In genomic region chr19:4720671-4721244, GRCm38 (mm10) we compare ENCODE assay signal across 8 mouse cellular contexts. TPM values are rescaled to one million over a fixed set of nuclear protein-coding genes. Genes with fewer than 3 reads are reported as not detected.
DNase-seq lines count a peak whose midpoint lies in the region; ATAC-seq and TF ChIP-seq lines count a peak whose summit lies in the region.
"Had no signal": no experiment of that assay in that cellular context is flagged by ENCODE, and none has a peak within 500 bp of the region (broad histone marks: within the 10 kb centered on the region; RNA-seq: fewer than 3 reads in every experiment).

No protein-coding gene starts in this region.

- WGBS in midbrain, embryonic 10.5 days, result 18% methylated on average over 11 of the region's 11 CpGs
- WGBS in midbrain, embryonic 14.5 days, result 24% methylated on average over 11 of the region's 11 CpGs
- 18% methylated on average over 11 of the region's 11 CpGs for WGBS in intestine, postnatal 0 days
- WGBS in liver, embryonic 16.5 days (ENCODE audit: insufficient replicate concordance), result 22% methylated on average over 11 of the region's 11 CpGs
- WGBS in midbrain, embryonic 16.5 days, result 18% methylated on average over 11 of the region's 11 CpGs

- ATAC-seq in midbrain, embryonic 14.5 days (ENCODE audit: low FRiP score, low TSS enrichment), result no peak
- peak; percentile 86 for ATAC-seq in intestine, postnatal 0 days
- peak; percentile 61; the same call in 1 of the 2 replicates for ATAC-seq in liver, embryonic 16.5 days (ENCODE audit: low read depth)
- ATAC-seq in midbrain, embryonic 16.5 days, result no peak

- H3K4me2 ChIP-seq in midbrain, embryonic 14.5 days (ENCODE audit: low read length), result no peak overlapping the region
- peak overlapping the region; percentile 63 for H3K4me2 ChIP-seq in intestine, postnatal 0 days (replicated peaks; ENCODE audit: low read depth)
- H3K4me2 ChIP-seq in liver, embryonic 16.5 days (ENCODE audit: low read depth, low read length), result 0 out of 2 replicates have a peak overlapping the region, but pooled peaks have one; percentile 10
- no peak overlapping the region for H3K4me2 ChIP-seq in midbrain, embryonic 16.5 days (ENCODE audit: low read length)
- H3K4me2 ChIP-seq: liver, embryonic 15.5 days had no signal

- no peak overlapping the region for H3K27ac ChIP-seq in midbrain, embryonic 10.5 days (replicated peaks)
- no peak overlapping the region for H3K27ac ChIP-seq in midbrain, embryonic 14.5 days (replicated peaks; ENCODE audit: low read depth, low read length)
- no peak overlapping the region for H3K27ac ChIP-seq in intestine, postnatal 0 days (ENCODE audit: low read depth, low read length)
- H3K27ac ChIP-seq in liver, embryonic 16.5 days (ENCODE audit: low read length), result no peak overlapping the region
- H3K27ac ChIP-seq in midbrain, embryonic 16.5 days (ENCODE audit: low read length), result no peak overlapping the region
- H3K27ac ChIP-seq: liver, embryonic 15.5 days had no signal

- no peak for DNase-seq in midbrain, embryonic 10.5 days (ENCODE audit: low spot score)
- no peak for DNase-seq in midbrain, embryonic 14.5 days
- peak; percentile 86 for DNase-seq in urinary bladder, postnatal 36 days (ENCODE audit: low spot score in 2 of 2)
- DNase-seq in layer of hippocampus, postnatal 36 days, result no peak

- no peak for TF ChIP-seq CTCF in intestine, postnatal 0 days (IDR thresholded peaks at IDR 0.05; ENCODE audit: low read depth)

- peaks cover 32% of the 10 kb centered on the region for H3K27me3 ChIP-seq in midbrain, embryonic 10.5 days (ENCODE audit: low read depth, poor library complexity, severe bottlenecking)
- H3K27me3 ChIP-seq in midbrain, embryonic 14.5 days (ENCODE audit: control insufficient read depth, insufficient read depth, low read length), result no peaks in the 10 kb centered on the region
- H3K27me3 ChIP-seq in intestine, postnatal 0 days (replicated peaks; ENCODE audit: control insufficient read depth, insufficient read depth, low read length), result no peaks in the 10 kb centered on the region
- no peaks in the 10 kb centered on the region; the same call in none of the 2 replicates for H3K27me3 ChIP-seq in liver, embryonic 16.5 days (ENCODE audit: control insufficient read depth, insufficient read depth, low read depth, low read length)
- no peaks in the 10 kb centered on the region for H3K27me3 ChIP-seq in midbrain, embryonic 16.5 days (ENCODE audit: control insufficient read depth, insufficient read depth, low read depth, low read length)

- H3K4me3 ChIP-seq in midbrain, embryonic 10.5 days, result peak overlapping the region; percentile 1; the same call in 1 of the 2 replicates
- no peak overlapping the region for H3K4me3 ChIP-seq in midbrain, embryonic 14.5 days (replicated peaks; ENCODE audit: low read depth, low read length)
- peak overlapping the region; percentile 21 for H3K4me3 ChIP-seq in intestine, postnatal 0 days (ENCODE audit: low read depth, low read length)
- H3K4me3 ChIP-seq in liver, embryonic 16.5 days (ENCODE audit: low read depth, low read length), result no peak overlapping the region
- H3K4me3 ChIP-seq in midbrain, embryonic 16.5 days (ENCODE audit: low read depth, low read length), result no peak overlapping the region
- H3K4me3 ChIP-seq: liver, embryonic 15.5 days had no signal

- peaks cover 48% of the 10 kb centered on the region for H3K36me3 ChIP-seq in midbrain, embryonic 10.5 days
- H3K36me3 ChIP-seq in midbrain, embryonic 14.5 days (ENCODE audit: control insufficient read depth, insufficient read depth, low read length), result peaks cover 59% of the 10 kb centered on the region
- no peaks in the 10 kb centered on the region for H3K36me3 ChIP-seq in intestine, postnatal 0 days (ENCODE audit: control insufficient read depth, insufficient read depth)
- no peaks in the 10 kb centered on the region for H3K36me3 ChIP-seq in liver, embryonic 16.5 days (ENCODE audit: control insufficient read depth, insufficient read depth)
- peaks cover 16% of the 10 kb centered on the region; the same call in 1 of the 2 replicates for H3K36me3 ChIP-seq in midbrain, embryonic 16.5 days (ENCODE audit: control insufficient read depth, insufficient read depth, low read length)
- H3K36me3 ChIP-seq: liver, embryonic 15.5 days had no signal

- H3K4me1 ChIP-seq in midbrain, embryonic 10.5 days, result peaks cover 29% of the 10 kb centered on the region
- no peaks in the 10 kb centered on the region for H3K4me1 ChIP-seq in midbrain, embryonic 14.5 days (ENCODE audit: control insufficient read depth, insufficient read depth, low read length)
- no peaks in the 10 kb centered on the region for H3K4me1 ChIP-seq in intestine, postnatal 0 days (replicated peaks; ENCODE audit: control insufficient read depth, insufficient read depth, low read length)
- no peaks in the 10 kb centered on the region for H3K4me1 ChIP-seq in liver, embryonic 16.5 days (ENCODE audit: control insufficient read depth, low read depth, low read length)
- H3K4me1 ChIP-seq in midbrain, embryonic 16.5 days (ENCODE audit: control insufficient read depth, insufficient read depth, low read length), result no peaks in the 10 kb centered on the region

- no peak overlapping the region for H3K9ac ChIP-seq in midbrain, embryonic 14.5 days (replicated peaks; ENCODE audit: low read length)
- no peak overlapping the region; the same call in 1 of the 2 replicates for H3K9ac ChIP-seq in intestine, postnatal 0 days (ENCODE audit: low read depth, low read length)
- no peak overlapping the region for H3K9ac ChIP-seq in liver, embryonic 16.5 days (ENCODE audit: low read depth, low read length)
- H3K9ac ChIP-seq in midbrain, embryonic 16.5 days (ENCODE audit: low read depth, low read length), result no peak overlapping the region
- H3K9ac ChIP-seq: liver, embryonic 15.5 days had no signal

- H3K9me3 ChIP-seq in midbrain, embryonic 10.5 days (replicated peaks), result no peaks in the 10 kb centered on the region
- no peaks in the 10 kb centered on the region for H3K9me3 ChIP-seq in midbrain, embryonic 14.5 days (ENCODE audit: control insufficient read depth, low read length)
- no peaks in the 10 kb centered on the region for H3K9me3 ChIP-seq in intestine, postnatal 0 days (ENCODE audit: control insufficient read depth)
- H3K9me3 ChIP-seq in liver, embryonic 16.5 days (replicated peaks; ENCODE audit: control insufficient read depth, low read length), result no peaks in the 10 kb centered on the region
- H3K9me3 ChIP-seq in midbrain, embryonic 16.5 days (replicated peaks; ENCODE audit: control insufficient read depth, low read length, poor library complexity, severe bottlenecking), result no peaks in the 10 kb centered on the region
- H3K9me3 ChIP-seq: liver, embryonic 15.5 days had no signal

RNA-seq across cellular contexts. Expression of gene Sptbn2, which starts 9.8 kb away (rescaled TPM):
- 8.3 and 14.9 TPM in 2 replicates for polyA plus RNA-seq in midbrain, embryonic 10.5 days (2016; fragmentation: Nextera tagmentation; extraction: Ambion mirVana)
- polyA plus RNA-seq in midbrain, embryonic 14.5 days (2014; fragmentation: Nextera tagmentation; extraction: Ambion mirVana), result 37.6 and 43.0 TPM in 2 replicates
- polyA plus RNA-seq in intestine, postnatal 0 days (2015; fragmentation: Nextera tagmentation; extraction: Ambion mirVana), result 0.27 and 0.31 TPM in 2 replicates
- 0.07 and 0.12 TPM in 2 replicates for polyA plus RNA-seq in liver, embryonic 16.5 days (2015; fragmentation: Nextera tagmentation; extraction: Ambion mirVana)
- 100 to 1,000 TPM; 575 to 585 TPM for total RNA-seq in layer of hippocampus, postnatal 36 days (2021)
- 32.2 and 32.4 TPM in 2 replicates for polyA plus RNA-seq in midbrain, embryonic 16.5 days (2015; fragmentation: Nextera tagmentation; extraction: Ambion mirVana)

RNA-seq across cellular contexts. Expression of gene Gm960, which starts 22.3 kb away (rescaled TPM):
- polyA plus RNA-seq in midbrain, embryonic 10.5 days (2016; fragmentation: Nextera tagmentation; extraction: Ambion mirVana), result 2.6 and 2.7 TPM in 2 replicates
- 6.2 and 7.6 TPM in 2 replicates for polyA plus RNA-seq in midbrain, embryonic 14.5 days (2014; fragmentation: Nextera tagmentation; extraction: Ambion mirVana)
- polyA plus RNA-seq in intestine, postnatal 0 days (2015; fragmentation: Nextera tagmentation; extraction: Ambion mirVana), result 1.0 and 1.1 TPM in 2 replicates
- polyA plus RNA-seq in liver, embryonic 16.5 days (2015; fragmentation: Nextera tagmentation; extraction: Ambion mirVana), result 0.40 and 0.57 TPM in 2 replicates
- 1 to 10 TPM; 1.4 to 1.7 TPM for total RNA-seq in layer of hippocampus, postnatal 36 days (2021)
- 5.4 and 6.6 TPM in 2 replicates for polyA plus RNA-seq in midbrain, embryonic 16.5 days (2015; fragmentation: Nextera tagmentation; extraction: Ambion mirVana)

RNA-seq across cellular contexts. Expression of gene Rbm4b, which starts 35.5 kb away (rescaled TPM):
- polyA plus RNA-seq in midbrain, embryonic 10.5 days (2016; fragmentation: Nextera tagmentation; extraction: Ambion mirVana), result 110 and 134 TPM in 2 replicates
- polyA plus RNA-seq in midbrain, embryonic 14.5 days (2014; fragmentation: Nextera tagmentation; extraction: Ambion mirVana), result 176 and 190 TPM in 2 replicates
- 17.0 and 18.3 TPM in 2 replicates for polyA plus RNA-seq in intestine, postnatal 0 days (2015; fragmentation: Nextera tagmentation; extraction: Ambion mirVana)
- 17.6 and 18.3 TPM in 2 replicates for polyA plus RNA-seq in liver, embryonic 16.5 days (2015; fragmentation: Nextera tagmentation; extraction: Ambion mirVana)
- 10 to 100 TPM; 17.4 to 20.2 TPM for total RNA-seq in layer of hippocampus, postnatal 36 days (2021)
- polyA plus RNA-seq in midbrain, embryonic 16.5 days (2015; fragmentation: Nextera tagmentation; extraction: Ambion mirVana), result 149 and 164 TPM in 2 replicates

Comparison
In these comparisons a context has a peak if more than half of its experiments do, and no peak if none do; other contexts are left out.
1. H3K4me3 ChIP-seq: peak in midbrain, embryonic 10.5 days (single experiment) and intestine, postnatal 0 days (single experiment); none in midbrain, embryonic 14.5 days (single experiment), liver, embryonic 16.5 days (single experiment) and midbrain, embryonic 16.5 days (single experiment).
2. DNase-seq: peak in urinary bladder, postnatal 36 days (2 of 2); none in midbrain, embryonic 10.5 days (single experiment), midbrain, embryonic 14.5 days (single experiment) and layer of hippocampus, postnatal 36 days (0 of 2).
3. ATAC-seq: peak in intestine, postnatal 0 days (single experiment) and liver, embryonic 16.5 days (single experiment); none in midbrain, embryonic 14.5 days (single experiment) and midbrain, embryonic 16.5 days (single experiment).
4. H3K4me2 ChIP-seq: peak in intestine, postnatal 0 days (single experiment) and liver, embryonic 16.5 days (single experiment); none in midbrain, embryonic 14.5 days (single experiment) and midbrain, embryonic 16.5 days (single experiment).